Comparison of ENCODE assay signal across 15 mouse cellular contexts in the genomic region with DNA sequence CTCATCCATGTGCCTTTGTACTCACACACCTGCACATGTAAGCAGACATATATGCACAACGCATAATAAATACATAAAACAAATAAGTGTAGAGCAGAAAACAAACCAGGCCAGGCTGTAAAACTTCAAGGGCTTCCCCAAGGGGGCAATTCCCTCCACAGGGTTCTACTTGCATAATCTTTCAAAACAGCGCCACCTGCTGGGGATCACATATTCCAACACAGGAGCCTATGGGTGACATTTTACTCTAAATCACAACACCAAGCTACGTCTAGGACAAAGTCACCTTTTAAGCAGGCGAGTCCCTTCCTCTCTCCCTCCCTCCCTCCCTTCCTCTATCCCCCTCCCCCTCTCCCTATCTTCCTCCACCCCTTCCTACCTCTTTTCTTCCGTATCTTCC.
A peak's percentile ranks its signal among the peaks of the same experiment; 100 is the strongest.
DNase-seq lines count a peak whose midpoint lies in the region; ATAC-seq and TF ChIP-seq lines count a peak whose summit lies in the region.
"Had no signal": no experiment of that assay in that cellular context is flagged by ENCODE, and none has a peak within 500 bp of the region (broad histone marks: within the 10 kb centered on the region; RNA-seq: fewer than 3 reads in every experiment).

No protein-coding gene starts in this region.

- H3K36me3 ChIP-seq in kidney, embryonic 16.5 days (ENCODE audit: insufficient read depth, low read length): 0 out of 2 replicates have a peak, but pooled peaks cover 5% of the 10 kb centered on the region
- H3K36me3 ChIP-seq in thymus, adult 2 months (ENCODE audit: control insufficient read depth, insufficient read depth, low read length): no peaks in the 10 kb centered on the region
- H3K36me3 ChIP-seq: intestine, embryonic 15.5 days; limb, embryonic 15.5 days; lung, embryonic 15.5 days had no signal

- H3K9me3 ChIP-seq in kidney, embryonic 16.5 days (ENCODE audit: low read length): peaks cover 5% of the 10 kb centered on the region; the same call in 1 of the 2 replicates
- H3K9me3 ChIP-seq: intestine, embryonic 15.5 days; limb, embryonic 15.5 days; lung, embryonic 15.5 days had no signal

- H3K9ac ChIP-seq in kidney, embryonic 16.5 days (replicated peaks; ENCODE audit: low read length): no peak overlapping the region
- H3K9ac ChIP-seq: intestine, embryonic 15.5 days; limb, embryonic 15.5 days; lung, embryonic 15.5 days had no signal

- no peak for TF ChIP-seq POLR2A in thymus, adult 2 months (IDR thresholded peaks at IDR 0.05; ENCODE audit: control insufficient read depth, extremely low read depth, insufficient read depth, low read length, poor library complexity)

- WGBS in kidney, embryonic 16.5 days: 88% methylated on average over 5 of the region's 5 CpGs
- over 99% methylated on average over 5 of the region's 5 CpGs for WGBS in thymus, adult 2 months

- ATAC-seq in kidney, embryonic 16.5 days (ENCODE audit: low FRiP score, low TSS enrichment): no peak
- ATAC-seq: intestine, embryonic 15.5 days had no signal

- no peaks in the 10 kb centered on the region for H3K27me3 ChIP-seq in kidney, embryonic 16.5 days (ENCODE audit: insufficient read depth, low read length)
- H3K27me3 ChIP-seq in thymus, adult 2 months (ENCODE audit: control insufficient read depth, insufficient read depth, low read length): no peaks in the 10 kb centered on the region
- H3K27me3 ChIP-seq: intestine, embryonic 15.5 days; limb, embryonic 15.5 days; lung, embryonic 15.5 days had no signal

- peaks cover 8% of the 10 kb centered on the region for H3K4me1 ChIP-seq in kidney, embryonic 16.5 days (ENCODE audit: insufficient read depth, low read length)
- no peaks in the 10 kb centered on the region for H3K4me1 ChIP-seq in thymus, adult 2 months (replicated peaks; ENCODE audit: control insufficient read depth, insufficient read depth, low read length)
- H3K4me1 ChIP-seq: intestine, embryonic 15.5 days; limb, embryonic 15.5 days; lung, embryonic 15.5 days had no signal

- H3K27ac ChIP-seq in kidney, embryonic 16.5 days (ENCODE audit: low read length): peak overlapping the region; percentile 34; the same call in 1 of the 2 replicates
- H3K27ac ChIP-seq in thymus, adult 2 months (ENCODE audit: control insufficient read depth, insufficient read depth, low read length): no peak overlapping the region
- H3K27ac ChIP-seq: intestine, embryonic 15.5 days; limb, embryonic 15.5 days; lung, embryonic 15.5 days had no signal

- no peak for TF ChIP-seq CTCF in thymus, adult 2 months (IDR thresholded peaks at IDR 0.05; ENCODE audit: borderline replicate concordance, control insufficient read depth, extremely low read depth, insufficient read depth, low read length, poor library complexity)

- H3K4me3 ChIP-seq in kidney, embryonic 16.5 days (ENCODE audit: low read length): no peak overlapping the region
- no peak overlapping the region for H3K4me3 ChIP-seq in thymus, adult 2 months (ENCODE audit: control insufficient read depth, insufficient read depth, low read length)
- H3K4me3 ChIP-seq: intestine, embryonic 15.5 days; limb, embryonic 15.5 days; lung, embryonic 15.5 days had no signal

- H3K4me2 ChIP-seq in kidney, embryonic 16.5 days (replicated peaks; ENCODE audit: low read depth, low read length): no peak overlapping the region
- H3K4me2 ChIP-seq: intestine, embryonic 15.5 days; limb, embryonic 15.5 days; lung, embryonic 15.5 days had no signal

- no peak for DNase-seq in kidney, postnatal 25 days
- peak; percentile 22 for DNase-seq in retina, postnatal 1 day
- DNase-seq in retina, embryonic 14.5 days (ENCODE audit: low spot score): no peak
- peak; percentile 54 for DNase-seq in ZHBTc4 (ENCODE audit: low read depth, low spot score)
- no peak for DNase-seq in thymus, adult 2 months
- DNase-seq in right cerebral cortex, postnatal 14 days: no peak
- DNase-seq: cerebellum, postnatal 10 days; heart, adult 11 months; kidney, postnatal 14 days; midbrain, embryonic 14.5 days; thymus, postnatal 14 days had no signal

Comparison
In these comparisons a context has a peak if more than half of its experiments do, and no peak if none do; other contexts are left out.
1. DNase-seq: peak in retina, postnatal 1 day (single experiment) and ZHBTc4 (single experiment); none in kidney, postnatal 25 days (0 of 2), retina, embryonic 14.5 days (single experiment), thymus, adult 2 months (single experiment) and right cerebral cortex, postnatal 14 days (single experiment).